Mouse (Mus musculus) bone marrow, adult 2 months (tissue): ENCODE measurements around the gene Hibadh.

Experiments
- CTCF ChIP-seq: fragments of 200-500 bp; IDR thresholded peaks from 2 replicates; pipeline ENCODE4 v1.5.1; 2011; ENCODE audit warnings: low read length, control low read depth; ENCODE audit not compliant: control insufficient read depth, insufficient read depth
- POLR2A ChIP-seq: fragments of 200-500 bp; IDR thresholded peaks from 2 replicates; pipeline ENCODE4 v1.6.1; 2011; ENCODE audit warnings: low read depth, mild to moderate bottlenecking, control low read depth, low read length, borderline replicate concordance; ENCODE audit not compliant: control insufficient read depth

GRCm38 (mm10) chr6:52502986-52503385 is 137.2 kb downstream of the Hibadh start:
- TF ChIP-seq CTCF (no peak), POLR2A (no peak)
